Mouse (Mus musculus) olfactory bulb, adult 2 months (tissue): Measurements from ENCODE around the gene Bcl6. TPM values are rescaled to one million over a fixed set of nuclear protein-coding genes. Genes with fewer than 3 reads are reported as not detected.

Experiments
- H3K27ac ChIP-seq: fragments of 200-500 bp; 2 replicates; pipeline ENCODE4 v1.5.1; 2012; ENCODE audit warnings: low read depth, low read length; ENCODE audit not compliant: insufficient read depth
- H3K4me1 ChIP-seq: fragments of 200-500 bp; 2 replicates; pipeline ENCODE4 v1.6.1; 2012; ENCODE audit warnings: low read length; ENCODE audit not compliant: control insufficient read depth, insufficient read depth
- H3K4me3 ChIP-seq: fragments of 200-500 bp; 2 replicates; pipeline ENCODE4 v1.5.1; 2012; ENCODE audit warnings: mild to moderate bottlenecking, low read depth, low read length, moderate library complexity; ENCODE audit not compliant: insufficient read depth
- CTCF ChIP-seq: fragments of 200-500 bp; IDR thresholded peaks from 2 replicates; pipeline ENCODE4 v1.5.1; 2012; ENCODE audit warnings: low read depth, mild to moderate bottlenecking, low read length, moderate library complexity; ENCODE audit not compliant: insufficient read depth
- POLR2A ChIP-seq: fragments of 200-500 bp; IDR thresholded peaks from 2 replicates; pipeline ENCODE4 v1.6.1; 2012; ENCODE audit warnings: mild to moderate bottlenecking, low read depth, low read length, moderate library complexity; ENCODE audit not compliant: insufficient read depth
- WGBS: fragments of 180-500 bp; shearing (Covaris S2); methylation state at CpG from one replicate; pipeline ENCODE4 v1.1.7; 2018; 5-methylcytosine and 5-hydroxymethylcytosine counted together
- polyA plus RNA-seq: library from polyadenylated mRNA; stranded (reverse); fragments of >200 nt; gene quantifications from 2 replicates; pipeline ENCODE4 v1.2.4, GENCODE M21; 2012; ENCODE audit warnings: low replicate concordance; ENCODE audit not compliant: missing spikeins, insufficient read depth, insufficient read length

The Bcl6 gene
- polyA plus RNA-seq, 1 experiment = not detected

- Histone ChIP-seq H3K4me1 (no peaks in the 10 kb centered on the region), H3K4me3 (no peak overlapping the region), H3K27ac (no peak overlapping the region)
- WGBS = 91% methylated on average over 5 of the region's 5 CpGs
- no peak for TF ChIP-seq CTCF
- no peak for TF ChIP-seq POLR2A
Observed at GRCm38 (mm10) chr16:24016742-24017141, 28.1 kb upstream of the Bcl6 start.

- Histone ChIP-seq H3K4me3 (no peak overlapping the region), H3K27ac (no peak overlapping the region), H3K4me1 (no peaks in the 10 kb centered on the region)
- TF ChIP-seq CTCF (no peak), POLR2A (no peak)
- 65% methylated on average over 6 of the region's 6 CpGs for WGBS
Observed at GRCm38 (mm10) chr16:24016273-24016672, 27.6 kb upstream of the Bcl6 start.

GRCm38 (mm10) chr16:24014378-24014777 is 25.7 kb upstream of the Bcl6 start:
- Histone ChIP-seq H3K4me3 (no peak overlapping the region), H3K27ac (no peak overlapping the region), H3K4me1 (no peaks in the 10 kb centered on the region)
- TF ChIP-seq POLR2A (no peak), CTCF (no peak)
- 97% methylated on average over 3 of the region's 3 CpGs for WGBS

- H3K4me1 ChIP-seq = no peaks in the 10 kb centered on the region
- no peak overlapping the region for H3K4me3 ChIP-seq
- WGBS = 65% methylated on average over 3 of the region's 3 CpGs
- no peak for TF ChIP-seq CTCF
- TF ChIP-seq POLR2A = no peak
- H3K27ac ChIP-seq = no peak overlapping the region
Observed at GRCm38 (mm10) chr16:24012066-24012465, 23.4 kb upstream of the Bcl6 start.

- H3K4me3 ChIP-seq = no peak overlapping the region
- no peak overlapping the region for H3K27ac ChIP-seq
- 68% methylated on average over 3 of the region's 3 CpGs for WGBS
- H3K4me1 ChIP-seq = no peaks in the 10 kb centered on the region
- no peak for TF ChIP-seq POLR2A
- TF ChIP-seq CTCF = no peak
Observed at GRCm38 (mm10) chr16:24011306-24011705, 22.7 kb upstream of the Bcl6 start.

- TF ChIP-seq POLR2A (no peak), CTCF (no peak)
- no peak overlapping the region for H3K27ac ChIP-seq
- no peak overlapping the region for H3K4me3 ChIP-seq
- 97% methylated on average over 2 of the region's 2 CpGs for WGBS
- no peaks in the 10 kb centered on the region for H3K4me1 ChIP-seq
Observed at GRCm38 (mm10) chr16:24009891-24010290, 21.2 kb upstream of the Bcl6 start.

GRCm38 (mm10) chr16:24005928-24006327 is 17.3 kb upstream of the Bcl6 start:
- TF ChIP-seq CTCF (no peak), POLR2A (no peak)
- no peak overlapping the region for H3K27ac ChIP-seq
- no peaks in the 10 kb centered on the region for H3K4me1 ChIP-seq
- no peak overlapping the region for H3K4me3 ChIP-seq
- WGBS = 77% methylated on average over 8 of the region's 8 CpGs

GRCm38 (mm10) chr16:23997912-23998311 is 9.3 kb upstream of the Bcl6 start:
- Histone ChIP-seq H3K27ac (no peak overlapping the region), H3K4me3 (no peak overlapping the region), H3K4me1 (0 out of 2 replicates have a peak, but pooled peaks cover 5% of the 10 kb centered on the region)
- TF ChIP-seq CTCF (no peak), POLR2A (no peak)
- 95% methylated on average over 6 of the region's 6 CpGs for WGBS

GRCm38 (mm10) chr16:23997228-23997627 is 8.6 kb upstream of the Bcl6 start:
- Histone ChIP-seq H3K4me3 (no peak overlapping the region), H3K4me1 (0 out of 2 replicates have a peak, but pooled peaks cover 5% of the 10 kb centered on the region), H3K27ac (no peak overlapping the region)
- TF ChIP-seq POLR2A = no peak
- no peak for TF ChIP-seq CTCF
- WGBS = 92% methylated on average over 3 of the region's 3 CpGs

GRCm38 (mm10) chr16:23996342-23996741 is 7.7 kb upstream of the Bcl6 start:
- Histone ChIP-seq H3K4me1 (0 out of 2 replicates have a peak, but pooled peaks cover 5% of the 10 kb centered on the region), H3K27ac (no peak overlapping the region), H3K4me3 (no peak overlapping the region)
- no peak for TF ChIP-seq POLR2A
- no peak for TF ChIP-seq CTCF
- 95% methylated on average over 7 of the region's 7 CpGs for WGBS
